Mouse (Mus musculus) testis, postnatal 14 days (tissue): ENCODE data around the gene Arf3.

Experiments used
- DNase-seq: peaks from one replicate; pipeline ENCODE4 v3.0.0; 2021; ENCODE audit warnings: low spot score

Gene Arf3

GRCm38 (mm10) chr15:98722191-98722590 is 40.8 kb downstream of the Arf3 start:
- no peak for DNase-seq

- no peak for DNase-seq
These were observed 45.7 kb downstream of the Arf3 start for GRCm38 (mm10) chr15:98717301-98717700.

GRCm38 (mm10) chr15:98714230-98714652 is 48.8 kb downstream of the Arf3 start:
- DNase-seq = no peak

- peak; percentile 46 for DNase-seq
These were observed 52.6 kb downstream of the Arf3 start for GRCm38 (mm10) chr15:98710442-98710841.

GRCm38 (mm10) chr15:98707766-98708372 is 55.1 kb downstream of the Arf3 start, which contains the start of gene Ccdc65:
Gene Ccdc65, plus strand, starts transcription at chr15:98708207.
- DNase-seq = peak; percentile 86

- DNase-seq = no peak
These were observed 58.7 kb downstream of the Arf3 start for GRCm38 (mm10) chr15:98704312-98704711.

GRCm38 (mm10) chr15:98699190-98700105 is 63.6 kb downstream of the Arf3 start:
- peak; percentile 85 for DNase-seq

GRCm38 (mm10) chr15:98696216-98696615 is 66.8 kb downstream of the Arf3 start:
- DNase-seq = no peak

- no peak for DNase-seq
These were observed 67.3 kb downstream of the Arf3 start for GRCm38 (mm10) chr15:98695726-98696125.

GRCm38 (mm10) chr15:98692171-98692715 is 70.8 kb downstream of the Arf3 start:
- DNase-seq = no peak

GRCm38 (mm10) chr15:98691486-98692147 is 71.4 kb downstream of the Arf3 start:
- DNase-seq = no peak

GRCm38 (mm10) chr15:98689682-98690081 is 73.3 kb downstream of the Arf3 start:
- DNase-seq = no peak
